Mouse (Mus musculus): ENCODE measurements at regions not wholly inside any gene's neighbourhood (a gene's known extent, or its start where the extent isn't known, plus 50 kb on each side); places are given as distances from the start of the nearest gene placed in this dataset.

DNA sequence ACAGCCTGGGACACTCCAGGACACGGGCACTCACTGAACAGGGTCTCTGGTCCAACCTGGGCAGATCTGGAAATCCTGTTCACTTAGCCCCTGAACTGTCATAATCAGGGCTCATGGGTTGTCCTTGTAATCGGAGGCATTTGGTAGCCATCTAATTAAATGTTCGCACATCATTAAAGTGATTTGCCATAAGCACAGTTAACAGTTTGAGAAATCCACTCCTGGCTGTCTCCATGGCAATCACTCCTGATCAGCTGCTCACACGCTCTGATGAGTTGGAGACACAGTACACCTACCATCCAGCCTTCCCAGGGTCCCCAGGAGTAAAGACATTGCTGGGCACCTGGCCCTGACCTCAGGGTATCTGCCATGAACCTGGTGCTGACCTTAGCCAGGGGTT lies 60.6 kb downstream of the Hmx1 start:
- Histone ChIP-seq H3K4me3 (no peak overlapping the region), H3K9me3 (replicated peaks) (no peaks in the 10 kb centered on the region), H3K4me1 (replicated peaks) (no peaks in the 10 kb centered on the region), H3K27me3 (peaks cover 55% of the 10 kb centered on the region), H3K4me2 (no peak overlapping the region), H3K27ac (no peak overlapping the region), H3K36me3 (no peaks in the 10 kb centered on the region), H3K9ac (no peak overlapping the region)
- no peak for ATAC-seq (replicated peaks; ENCODE audit: insufficient number of reproducible peaks, insufficient read depth, low FRiP score, low read depth)
- WGBS, result 73% methylated on average over 4 of the region's 4 CpGs
